Mouse (Mus musculus) ES-E14 (cell line): ENCODE measurements at regions not wholly inside any gene's neighbourhood (a gene's known extent, or its start where the extent isn't known, plus 50 kb on each side); places are given as distances from the start of the nearest gene placed in this dataset.

Source experiments
- CHD2 ChIP-seq: IDR thresholded peaks from 2 replicates; pipeline ENCODE4 v1.6.1; 2014; ENCODE audit warnings: mild to moderate bottlenecking, low read depth, low read length, inconsistent platforms
- HCFC1 ChIP-seq: IDR thresholded peaks from 2 replicates; pipeline ENCODE4 v1.6.1; 2012; ENCODE audit warnings: low read length, inconsistent platforms, borderline replicate concordance; ENCODE audit not compliant: insufficient read depth
- MAFK ChIP-seq: IDR thresholded peaks from 2 replicates; pipeline ENCODE4 v1.6.1; 2014; ENCODE audit warnings: mild to moderate bottlenecking, low read depth, low read length, inconsistent platforms; ENCODE audit not compliant: insufficient read depth
- ZC3H11A ChIP-seq: IDR thresholded peaks from 2 replicates; pipeline ENCODE4 v1.6.1; 2012; ENCODE audit warnings: low read depth, mild to moderate bottlenecking, inconsistent platforms, low read length, borderline replicate concordance
- ZNF384 ChIP-seq: IDR thresholded peaks from 2 replicates; pipeline ENCODE4 v1.6.1; 2012; ENCODE audit warnings: low read depth, low read length, inconsistent platforms

- TF ChIP-seq CHD2 (no peak), ZC3H11A (no peak), MAFK (no peak), ZNF384 (no peak), HCFC1 (no peak)
These were observed 1470.1 kb upstream of the Slc10a2 start for GRCm38 (mm10) chr8:6575241-6575640.
